Mouse (Mus musculus) intestine, embryonic 16.5 days (tissue): ENCODE data around the gene Olfr70. TPM values are rescaled to one million over a fixed set of nuclear protein-coding genes. Genes with fewer than 3 reads are reported as not detected.
A peak's percentile ranks its signal among the peaks of the same experiment; 100 is the strongest.

Experiments
- ATAC-seq: fragments of 200-750 bp; cut with Nextera tagmentation; 2 replicates; pipeline ENCODE4 v1.8.0; 2017; ENCODE audit warnings: moderate TSS enrichment, moderate library complexity
- H3K27ac ChIP-seq: fragments of 300-500 bp; sonication (generic); 2 replicates; pipeline ENCODE4 v1.5.1; 2014; ENCODE audit warnings: mild to moderate bottlenecking, low read length
- H3K27me3 ChIP-seq: fragments of 300-500 bp; sonication (generic); replicated peaks from 2 replicates; pipeline ENCODE4 v1.6.1; 2014; ENCODE audit warnings: low read length, control low read depth, mixed read lengths; ENCODE audit not compliant: control insufficient read depth, insufficient read depth
- H3K36me3 ChIP-seq: fragments of 300-500 bp; sonication (generic); 2 replicates; pipeline ENCODE4 v1.6.1; 2014; ENCODE audit warnings: low read length, control low read depth; ENCODE audit not compliant: control insufficient read depth, insufficient read depth
- H3K4me1 ChIP-seq: fragments of 300-500 bp; sonication (generic); 2 replicates; pipeline ENCODE4 v1.6.1; 2014; ENCODE audit warnings: low read length, control low read depth, mixed read lengths; ENCODE audit not compliant: control insufficient read depth, insufficient read depth
- H3K4me2 ChIP-seq: fragments of 300-500 bp; sonication (generic); 2 replicates; pipeline ENCODE4 v1.6.1; 2014; ENCODE audit warnings: low read depth, low read length, control low read depth
- H3K4me3 ChIP-seq: fragments of 300-500 bp; sonication (generic); 2 replicates; pipeline ENCODE4 v1.5.1; 2014; ENCODE audit warnings: mild to moderate bottlenecking, low read length
- H3K9ac ChIP-seq: fragments of 300-500 bp; sonication (generic); 2 replicates; pipeline ENCODE4 v1.6.1; 2014; ENCODE audit warnings: low read depth, low read length
- H3K9me3 ChIP-seq: fragments of 300-500 bp; sonication (generic); 2 replicates; pipeline ENCODE4 v1.6.1; 2016; ENCODE audit warnings: low read length, control low read depth; ENCODE audit not compliant: control insufficient read depth
- WGBS: fragments of 180-500 bp; shearing (Covaris S2); extraction: QIAGEN DNeasy Blood & Tissue Kit; methylation state at CpG from one replicate; pipeline ENCODE4 v1.1.7; 2014; 5-methylcytosine and 5-hydroxymethylcytosine counted together
- polyA plus RNA-seq: library from polyadenylated mRNA; unstranded; fragments of >200 nt; fragmentation: Nextera tagmentation; extraction: Ambion mirVana; gene quantifications from 2 replicates; pipeline ENCODE4 v1.2.1, GENCODE M21; 2015

Gene Olfr70
- polyA plus RNA-seq, 1 experiment from 2014 or later, result not detected

DNA sequence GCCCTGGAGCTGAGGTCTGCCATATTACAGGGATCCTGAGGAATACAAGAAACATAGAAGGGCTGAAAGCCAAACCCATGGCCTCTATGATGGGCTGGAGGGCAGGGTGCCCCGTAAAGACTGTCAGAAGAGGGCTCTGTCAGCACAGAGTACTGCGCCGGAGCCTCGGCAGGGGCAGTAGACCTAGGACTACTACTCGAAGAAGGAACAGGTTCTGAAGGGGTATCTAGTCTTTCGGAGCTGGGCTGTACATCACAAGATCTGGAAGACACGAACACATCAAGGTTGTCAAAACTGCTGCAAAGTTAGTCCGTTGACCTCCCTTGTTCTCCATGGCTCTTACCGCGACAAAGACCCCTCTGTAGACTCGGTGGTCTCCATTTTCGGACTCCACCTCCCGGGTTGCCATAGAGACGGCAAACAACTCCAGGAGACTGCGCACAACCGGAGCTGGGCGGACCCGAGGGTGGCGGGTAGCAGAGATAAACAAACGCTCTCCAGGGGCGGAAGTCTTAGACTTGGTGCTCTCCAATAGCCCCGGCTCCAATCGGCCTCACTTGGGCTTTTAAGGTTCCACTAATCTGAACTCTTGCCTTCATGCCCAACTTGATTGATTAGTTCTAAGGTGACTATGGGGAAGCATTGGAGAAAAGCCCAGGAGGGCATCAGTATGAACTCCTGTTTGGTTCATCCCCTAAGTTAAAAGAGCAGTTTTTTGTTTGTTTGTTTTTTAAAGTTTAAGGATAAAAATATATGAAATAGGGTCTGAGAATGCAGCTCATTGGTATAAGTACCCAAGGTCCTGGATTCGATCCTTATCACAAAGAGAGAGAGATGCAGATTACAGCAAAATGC, 47.2 kb downstream of the Olfr70 start, which contains the start of gene Spag8:
Spag8 (minus strand) TSS at position 434 of the 855 bp plus-strand sequence.
- Histone ChIP-seq H3K27me3 (no peaks in the 10 kb centered on the region), H3K4me1 (peaks cover 8% of the 10 kb centered on the region), H3K9me3 (peaks cover 9% of the 10 kb centered on the region), H3K36me3 (peaks cover 6% of the 10 kb centered on the region), H3K4me2 (peak within 1 kb of the TSS; percentile 45), H3K27ac (no peak within 1 kb of the TSS), H3K9ac (no peak within 1 kb of the TSS), H3K4me3 (peak within 1 kb of the TSS; percentile 23; the same call in 1 of the 2 replicates)
- 14% methylated on average over 24 of the region's 24 CpGs for WGBS
- no peak for ATAC-seq

DNA sequence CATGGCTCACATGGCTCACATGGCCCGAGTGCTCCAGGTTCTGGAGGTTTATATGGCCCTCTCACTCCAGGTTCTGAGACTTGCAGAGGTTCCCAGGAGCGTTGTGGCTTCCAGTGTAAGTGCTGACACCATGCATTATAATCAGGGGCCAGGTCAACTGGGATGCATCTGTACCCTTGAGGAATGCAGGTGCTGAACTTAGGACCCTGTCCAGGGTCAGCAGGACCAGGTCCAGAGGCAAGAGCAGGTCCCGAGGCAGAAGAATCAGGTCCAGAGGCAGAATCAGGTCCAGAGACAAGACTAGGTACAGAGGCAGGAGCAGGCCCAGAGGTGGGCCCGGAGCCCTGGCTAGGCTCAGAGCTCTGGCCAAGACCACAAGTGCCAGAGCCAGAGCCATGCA, 47.9 kb downstream of the Olfr70 start:
- peaks cover 9% of the 10 kb centered on the region for H3K9me3 ChIP-seq

DNA sequence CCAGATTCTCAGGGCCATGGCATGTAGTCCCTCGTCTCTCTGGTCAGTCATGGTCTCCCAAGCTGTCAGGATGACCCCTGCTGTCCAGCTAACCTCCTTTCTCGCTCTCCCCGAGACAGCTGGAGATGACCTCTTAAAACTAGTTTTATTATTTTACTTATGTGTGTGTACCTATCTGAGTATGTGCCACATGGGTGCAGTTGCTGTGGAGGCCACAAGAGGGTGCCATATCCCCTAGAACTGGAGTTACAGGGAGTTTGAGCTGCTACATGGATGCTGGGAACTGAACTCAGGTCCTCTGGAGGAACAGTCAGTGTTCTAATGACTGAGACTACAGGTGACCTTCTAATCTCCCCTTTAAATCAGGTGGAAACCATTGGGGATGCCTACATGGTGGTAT, 50.8 kb downstream of the Olfr70 start:
- no peak overlapping the region for H3K27ac ChIP-seq
- H3K4me2 ChIP-seq, result no peak overlapping the region
- H3K4me1 ChIP-seq, result no peaks in the 10 kb centered on the region; the same call in 1 of the 2 replicates
- no peak for ATAC-seq
- H3K9me3 ChIP-seq, result peaks cover 9% of the 10 kb centered on the region
- peaks cover 6% of the 10 kb centered on the region for H3K36me3 ChIP-seq
- H3K4me3 ChIP-seq, result no peak overlapping the region
- no peak overlapping the region for H3K9ac ChIP-seq
- 92% methylated on average over 3 of the region's 3 CpGs for WGBS
- H3K27me3 ChIP-seq, result no peaks in the 10 kb centered on the region

More for the DNA sequence above, 47.9 kb downstream of the Olfr70 start:
- H3K4me3 ChIP-seq, result no peak overlapping the region
- peaks cover 8% of the 10 kb centered on the region for H3K4me1 ChIP-seq
- peaks cover 6% of the 10 kb centered on the region for H3K36me3 ChIP-seq
- H3K9ac ChIP-seq, result no peak overlapping the region
- H3K27me3 ChIP-seq, result no peaks in the 10 kb centered on the region
- H3K4me2 ChIP-seq, result no peak overlapping the region
- no peak for ATAC-seq
- WGBS, result 84% methylated on average over 4 of the region's 4 CpGs
- no peak overlapping the region for H3K27ac ChIP-seq

Other genes starting within 250 kb of the Olfr70 start
- 2.5 and 2.6 TPM in 2 replicates for gene Cd72, start 246.2 kb downstream of the Olfr70 start, polyA plus RNA-seq
- not detected in 2 replicates for gene Sit1, start 217.1 kb downstream of the Olfr70 start, polyA plus RNA-seq
- gene Ccdc107, start 207.9 kb downstream of the Olfr70 start, polyA plus RNA-seq, result 96.7 and 102 TPM in 2 replicates
- gene Arhgef39, start 201.1 kb downstream of the Olfr70 start, polyA plus RNA-seq, result 40.9 and 49.7 TPM in 2 replicates
- 25.0 and 25.2 TPM in 2 replicates for gene Car9, start 193.8 kb downstream of the Olfr70 start, polyA plus RNA-seq
- 574 and 599 TPM in 2 replicates for gene Tpm2, start 177.0 kb downstream of the Olfr70 start, polyA plus RNA-seq
- gene Creb3, start 138.5 kb downstream of the Olfr70 start, polyA plus RNA-seq, result 78.7 and 80.5 TPM in 2 replicates
- gene Tln1, start 138.1 kb downstream of the Olfr70 start, polyA plus RNA-seq, result 41.2 and 41.9 TPM in 2 replicates
- 18.2 and 19.5 TPM in 2 replicates for gene Rgp1, start 122.1 kb downstream of the Olfr70 start, polyA plus RNA-seq
- 12.5 and 12.9 TPM in 2 replicates for gene Gba2, start 121.9 kb downstream of the Olfr70 start, polyA plus RNA-seq
- gene Msmp, start 116.3 kb downstream of the Olfr70 start, polyA plus RNA-seq, result 1.0 TPM in 1 of 2 replicates, not detected in the other
- gene Npr2, start 68.9 kb downstream of the Olfr70 start, polyA plus RNA-seq, result 4.9 and 6.2 TPM in 2 replicates
- gene Spag8, start 47.2 kb downstream of the Olfr70 start, polyA plus RNA-seq, result 0.60 and 1.3 TPM in 2 replicates
- gene Hint2, start 44.3 kb downstream of the Olfr70 start, polyA plus RNA-seq, result 187 and 208 TPM in 2 replicates
- 3.3 and 3.4 TPM in 2 replicates for gene Tmem8b, start 31.8 kb downstream of the Olfr70 start, polyA plus RNA-seq
- gene Fam221b, start 31.7 kb downstream of the Olfr70 start, polyA plus RNA-seq, result 1.6 and 2.2 TPM in 2 replicates
- gene Olfr71, start 9.4 kb upstream of the Olfr70 start, polyA plus RNA-seq, result not detected in 2 replicates
- gene Hrct1, start 26.4 kb upstream of the Olfr70 start, polyA plus RNA-seq, result 1.1 TPM in 2 replicates
- gene Spaar, start 29.2 kb upstream of the Olfr70 start, polyA plus RNA-seq, result 0.12 and 0.15 TPM in 2 replicates
- not detected in 2 replicates for gene Olfr159, start 70.2 kb upstream of the Olfr70 start, polyA plus RNA-seq
- gene Olfr156, start 123.1 kb upstream of the Olfr70 start, polyA plus RNA-seq, result not detected in 2 replicates
- not detected in 2 replicates for gene Olfr157, start 139.4 kb upstream of the Olfr70 start, polyA plus RNA-seq
- gene Olfr155, start 150.8 kb upstream of the Olfr70 start, polyA plus RNA-seq, result not detected in 2 replicates
- gene Reck, start 174.7 kb upstream of the Olfr70 start, polyA plus RNA-seq, result 12.7 and 12.8 TPM in 2 replicates